Mouse (Mus musculus) megakaryocyte, embryonic 14.5 days (primary cell): ENCODE measurements around the gene Tet3. TPM values are rescaled to one million over a fixed set of nuclear protein-coding genes. Genes with fewer than 3 reads are reported as not detected.

ENCODE experiments used
- H3K27me3 ChIP-seq: replicated peaks from 2 replicates; pipeline ENCODE3; 2012; ENCODE audit warnings: inconsistent platforms
- H3K36me3 ChIP-seq: replicated peaks from 2 replicates; pipeline ENCODE3; 2012; ENCODE audit warnings: low read length, inconsistent platforms, mixed read lengths
- H3K4me1 ChIP-seq: 2 replicates; pipeline ENCODE4 v1.6.1; 2012; ENCODE audit warnings: inconsistent platforms
- H3K4me3 ChIP-seq: replicated peaks from 2 replicates; pipeline ENCODE3; 2012; ENCODE audit warnings: moderate library complexity, mild to moderate bottlenecking, inconsistent platforms
- H3K9me3 ChIP-seq: 2 replicates; pipeline ENCODE4 v1.6.1; 2012; ENCODE audit warnings: inconsistent platforms
- FLI1 ChIP-seq: IDR thresholded peaks from 2 replicates; pipeline ENCODE4 v1.6.1; 2012; ENCODE audit warnings: low read length, inconsistent platforms, mixed read lengths
- GATA1 ChIP-seq: IDR thresholded peaks from 3 replicates; pipeline ENCODE4 v1.6.1; 2012; ENCODE audit warnings: mixed read lengths, low read length, inconsistent platforms, borderline replicate concordance
- polyA plus RNA-seq: library from polyadenylated mRNA; stranded (reverse); fragments of >175 nt; gene quantifications from 2 replicates; pipeline ENCODE4 v1.2.3, GENCODE M21; 2012; ENCODE audit warnings: low replicate concordance; ENCODE audit not compliant: insufficient read depth

The Tet3 gene
- polyA plus RNA-seq, 1 experiment = 10.6 TPM

GRCm38 (mm10) chr6:83441259-83442061, 17.4 kb downstream of the Tet3 start:
- Histone ChIP-seq H3K9me3 (no peaks in the 10 kb centered on the region), H3K4me3 (peak overlapping the region; percentile 99), H3K27me3 (no peaks in the 10 kb centered on the region), H3K36me3 (peaks cover 71% of the 10 kb centered on the region), H3K4me1 (peaks cover 99% of the 10 kb centered on the region)
- TF ChIP-seq FLI1 (no peak), GATA1 (no peak)

- peaks cover 68% of the 10 kb centered on the region for H3K36me3 ChIP-seq
- peak overlapping the region; percentile 99 for H3K4me3 ChIP-seq
- peaks cover 99% of the 10 kb centered on the region for H3K4me1 ChIP-seq
These were observed 18.2 kb downstream of the Tet3 start for GRCm38 (mm10) chr6:83440510-83441258.

GRCm38 (mm10) chr6:83440197-83440509, 18.7 kb downstream of the Tet3 start:
- H3K27me3 ChIP-seq = no peaks in the 10 kb centered on the region
- peaks cover 68% of the 10 kb centered on the region for H3K36me3 ChIP-seq
- no peaks in the 10 kb centered on the region for H3K9me3 ChIP-seq
- H3K4me1 ChIP-seq = peaks cover 99% of the 10 kb centered on the region
- no peak for TF ChIP-seq GATA1
- peak overlapping the region; percentile 99 for H3K4me3 ChIP-seq

More at GRCm38 (mm10) chr6:83440510-83441258, 18.2 kb downstream of the Tet3 start:
- no peaks in the 10 kb centered on the region for H3K9me3 ChIP-seq
- no peaks in the 10 kb centered on the region for H3K27me3 ChIP-seq
- TF ChIP-seq GATA1 = no peak
- TF ChIP-seq FLI1 = no peak

- H3K4me1 ChIP-seq = peaks cover 99% of the 10 kb centered on the region
- H3K9me3 ChIP-seq = no peaks in the 10 kb centered on the region
- peaks cover 68% of the 10 kb centered on the region for H3K36me3 ChIP-seq
- no peaks in the 10 kb centered on the region for H3K27me3 ChIP-seq
- peak overlapping the region; percentile 99 for H3K4me3 ChIP-seq
- TF ChIP-seq FLI1 = no peak
- TF ChIP-seq GATA1 = no peak
These were observed 19.1 kb downstream of the Tet3 start for GRCm38 (mm10) chr6:83439781-83440180.

GRCm38 (mm10) chr6:83439119-83439767, 19.6 kb downstream of the Tet3 start:
- TF ChIP-seq GATA1 (no peak), FLI1 (no peak)
- Histone ChIP-seq H3K4me1 (peaks cover 99% of the 10 kb centered on the region), H3K36me3 (peaks cover 68% of the 10 kb centered on the region), H3K9me3 (no peaks in the 10 kb centered on the region), H3K4me3 (peak overlapping the region; percentile 99), H3K27me3 (no peaks in the 10 kb centered on the region)

GRCm38 (mm10) chr6:83438584-83438983, 20.3 kb downstream of the Tet3 start:
- TF ChIP-seq GATA1 (no peak), FLI1 (no peak)
- Histone ChIP-seq H3K4me3 (peak overlapping the region; percentile 21), H3K4me1 (peaks cover 99% of the 10 kb centered on the region), H3K36me3 (peaks cover 69% of the 10 kb centered on the region), H3K27me3 (no peaks in the 10 kb centered on the region), H3K9me3 (no peaks in the 10 kb centered on the region)

- Histone ChIP-seq H3K9me3 (no peaks in the 10 kb centered on the region), H3K27me3 (no peaks in the 10 kb centered on the region), H3K4me1 (peaks cover 99% of the 10 kb centered on the region), H3K4me3 (peak overlapping the region; percentile 59), H3K36me3 (peaks cover 73% of the 10 kb centered on the region)
- TF ChIP-seq GATA1 = no peak
These were observed 21.1 kb downstream of the Tet3 start for GRCm38 (mm10) chr6:83437802-83438201.

- Histone ChIP-seq H3K27me3 (no peaks in the 10 kb centered on the region), H3K36me3 (peaks cover 74% of the 10 kb centered on the region), H3K9me3 (no peaks in the 10 kb centered on the region), H3K4me3 (peak overlapping the region; percentile 59), H3K4me1 (peaks cover 99% of the 10 kb centered on the region)
- TF ChIP-seq GATA1 (no peak), FLI1 (no peak)
These were observed 21.7 kb downstream of the Tet3 start for GRCm38 (mm10) chr6:83437225-83437624.

- H3K4me1 ChIP-seq = peaks cover 99% of the 10 kb centered on the region
- TF ChIP-seq FLI1 (no peak), GATA1 (no peak)
- peaks cover 81% of the 10 kb centered on the region for H3K36me3 ChIP-seq
These were observed 22.3 kb downstream of the Tet3 start for GRCm38 (mm10) chr6:83436547-83436946.

GRCm38 (mm10) chr6:83435174-83435573, 23.7 kb downstream of the Tet3 start:
- no peaks in the 10 kb centered on the region for H3K27me3 ChIP-seq
- peaks cover 90% of the 10 kb centered on the region for H3K4me1 ChIP-seq
- H3K4me3 ChIP-seq = no peak overlapping the region
- H3K9me3 ChIP-seq = no peaks in the 10 kb centered on the region
- peaks cover 90% of the 10 kb centered on the region for H3K36me3 ChIP-seq
- TF ChIP-seq GATA1 (no peak), FLI1 (no peak)

More at GRCm38 (mm10) chr6:83436547-83436946, 22.3 kb downstream of the Tet3 start:
- H3K4me3 ChIP-seq = peak overlapping the region; percentile 38
- no peaks in the 10 kb centered on the region for H3K9me3 ChIP-seq
- no peaks in the 10 kb centered on the region for H3K27me3 ChIP-seq
